In genomic region chr11:42815753-42816152, GRCm38 (mm10) we compare ENCODE assay signal across 25 mouse cellular contexts.
"Had no signal": no experiment of that assay in that cellular context is flagged by ENCODE, and none has a peak within 500 bp of the region (broad histone marks: within the 10 kb centered on the region; RNA-seq: fewer than 3 reads in every experiment).

No protein-coding gene starts in this region.

- H3K4me1 ChIP-seq: embryonic facial prominence, embryonic 10.5 days; embryonic facial prominence, embryonic 12.5 days; embryonic facial prominence, embryonic 13.5 days; embryonic facial prominence, embryonic 15.5 days; forebrain, embryonic 10.5 days; forebrain, embryonic 12.5 days; forebrain, embryonic 13.5 days; forebrain, embryonic 15.5 days; heart, embryonic 10.5 days had no signal

- H3K36me3 ChIP-seq: embryonic facial prominence, embryonic 10.5 days; embryonic facial prominence, embryonic 12.5 days; embryonic facial prominence, embryonic 13.5 days; embryonic facial prominence, embryonic 15.5 days; forebrain, embryonic 10.5 days; forebrain, embryonic 12.5 days; forebrain, embryonic 15.5 days; heart, embryonic 10.5 days had no signal

- H3K9ac ChIP-seq: embryonic facial prominence, embryonic 12.5 days; embryonic facial prominence, embryonic 13.5 days; embryonic facial prominence, embryonic 15.5 days; forebrain, embryonic 12.5 days; forebrain, embryonic 13.5 days; forebrain, embryonic 15.5 days; forebrain, postnatal 0 days had no signal

- H3K27ac ChIP-seq: embryonic facial prominence, embryonic 10.5 days; embryonic facial prominence, embryonic 12.5 days; embryonic facial prominence, embryonic 13.5 days; embryonic facial prominence, embryonic 15.5 days; forebrain, embryonic 10.5 days; forebrain, embryonic 12.5 days; forebrain, embryonic 13.5 days; forebrain, embryonic 15.5 days; gastrocnemius, adult 2 months; heart, adult 2 months; heart, embryonic 10.5 days had no signal

- H3K4me2 ChIP-seq: embryonic facial prominence, embryonic 12.5 days; embryonic facial prominence, embryonic 13.5 days; embryonic facial prominence, embryonic 15.5 days; forebrain, embryonic 12.5 days; forebrain, embryonic 13.5 days; forebrain, embryonic 15.5 days had no signal

- H3K27me3 ChIP-seq: embryonic facial prominence, embryonic 12.5 days; embryonic facial prominence, embryonic 13.5 days; embryonic facial prominence, embryonic 15.5 days; forebrain, embryonic 12.5 days; forebrain, embryonic 13.5 days; forebrain, embryonic 15.5 days had no signal

- H3K4me3 ChIP-seq: embryonic facial prominence, embryonic 10.5 days; embryonic facial prominence, embryonic 12.5 days; embryonic facial prominence, embryonic 13.5 days; embryonic facial prominence, embryonic 15.5 days; erythroblast, embryonic 14.5 days; forebrain, embryonic 10.5 days; forebrain, embryonic 12.5 days; forebrain, embryonic 13.5 days; forebrain, embryonic 15.5 days; gastrocnemius, adult 2 months; heart, adult 2 months; heart, embryonic 10.5 days had no signal

- DNase-seq: cerebellum, adult 9-10 months; cerebellum, postnatal 10 days; cerebellum, postnatal 14 days; cerebellum, postnatal 25 days; cerebellum, postnatal 36 days; embryo, embryonic 11 days; forebrain, postnatal 0 days; gastrocnemius, adult 2 months; gastrocnemius, postnatal 10 days; gastrocnemius, postnatal 14 days; gastrocnemius, postnatal 25 days; gastrocnemius, postnatal 36 days; heart, adult 11 months; heart, adult 18-20 months; heart, adult 2 months had no signal

- H3K9me3 ChIP-seq: embryonic facial prominence, embryonic 10.5 days; embryonic facial prominence, embryonic 12.5 days; embryonic facial prominence, embryonic 13.5 days; embryonic facial prominence, embryonic 15.5 days; forebrain, embryonic 10.5 days; forebrain, embryonic 12.5 days; forebrain, embryonic 13.5 days; forebrain, embryonic 15.5 days; heart, embryonic 10.5 days had no signal
